Mouse (Mus musculus) frontal cortex, postnatal 36 days (tissue): ENCODE results near the gene Ccdc57.
A peak's percentile ranks its signal among the peaks of the same experiment; 100 is the strongest.
"Not testable (repeated sequence)": the region's sequence is repeated elsewhere in the genome, so short reads cannot be mapped to it uniquely, and the experiment has no call there.

Experiments
- DNase-seq, 2 experiments: peaks; one replicate each; pipeline ENCODE4 v3.0.0; 2022; ENCODE audit warnings: low spot score in 2 of 2

Ccdc57 gene

DNA sequence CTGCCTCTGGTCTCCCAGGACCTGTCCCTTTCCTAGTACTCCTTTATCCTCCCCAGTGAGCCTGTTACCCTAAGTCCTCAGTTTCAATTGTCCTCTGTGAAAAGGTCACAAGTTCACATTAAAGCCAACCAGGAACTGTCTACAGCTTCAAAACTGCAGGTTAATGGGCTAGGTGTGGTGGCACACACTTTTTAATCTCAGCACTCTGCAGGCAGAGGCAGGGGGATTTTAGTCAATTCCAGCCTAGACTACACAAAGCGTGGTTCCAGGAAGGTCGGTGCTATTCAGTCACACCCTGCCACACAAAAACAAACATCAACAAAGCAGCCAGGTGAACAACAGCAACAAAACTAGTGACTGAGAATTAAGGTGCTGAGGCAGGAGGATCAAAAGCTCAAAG lies 81.1 kb downstream of the Ccdc57 start:
- no peak for DNase-seq

DNA sequence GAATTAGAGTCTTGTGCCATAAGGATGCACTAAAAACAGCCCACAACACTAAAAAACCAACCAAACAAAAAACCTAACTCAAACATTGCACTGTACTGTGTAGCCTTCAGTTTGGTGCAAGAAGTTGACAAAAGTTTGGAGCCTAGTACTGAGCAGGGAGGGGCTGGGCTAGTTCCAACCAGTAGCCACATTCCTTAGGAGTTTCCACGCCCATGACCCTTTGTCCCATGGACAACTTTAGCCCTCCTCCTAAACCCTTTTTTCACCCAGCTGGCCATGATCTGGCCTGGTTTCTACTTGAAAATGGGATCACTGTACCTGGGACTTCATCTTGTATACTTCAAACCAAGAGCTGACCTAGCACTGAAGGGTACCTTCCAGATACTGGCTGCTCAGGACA lies 81.5 kb downstream of the Ccdc57 start:
- no peak for DNase-seq

DNA sequence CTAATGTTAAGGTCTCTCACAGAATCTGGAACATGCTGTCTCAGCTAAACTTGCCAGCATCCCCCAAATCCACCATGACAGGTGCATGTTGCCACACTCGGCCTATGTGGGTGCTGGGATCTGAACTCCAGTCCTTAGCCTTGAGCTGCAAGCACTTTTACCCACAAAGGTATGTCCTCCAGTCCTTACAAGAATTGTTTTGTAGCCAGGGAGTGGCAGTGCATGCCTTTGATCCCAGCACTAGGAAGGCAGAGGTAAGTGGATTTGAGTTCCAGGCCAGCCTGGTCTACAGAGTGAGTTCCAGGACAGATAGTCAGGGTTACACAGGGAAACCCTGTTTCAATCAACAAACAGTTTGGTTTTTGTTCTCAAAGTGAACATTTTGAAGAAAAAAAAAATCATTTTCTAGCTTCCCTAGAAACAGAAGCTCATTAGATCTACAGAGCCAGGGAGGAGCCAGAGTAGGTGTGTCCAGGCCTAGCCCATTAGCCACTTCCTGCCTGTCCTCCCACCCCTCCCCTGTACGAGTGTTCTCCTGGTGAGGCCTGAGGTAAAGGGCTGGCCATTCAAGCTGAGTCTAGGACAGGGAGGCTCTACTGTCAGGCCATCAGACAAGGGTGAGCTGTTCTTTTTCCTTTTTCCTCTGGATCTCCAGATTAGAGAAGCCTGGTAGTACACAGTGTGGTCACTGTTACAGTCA lies 82.2 kb downstream of the Ccdc57 start:
- no peak for DNase-seq

DNA sequence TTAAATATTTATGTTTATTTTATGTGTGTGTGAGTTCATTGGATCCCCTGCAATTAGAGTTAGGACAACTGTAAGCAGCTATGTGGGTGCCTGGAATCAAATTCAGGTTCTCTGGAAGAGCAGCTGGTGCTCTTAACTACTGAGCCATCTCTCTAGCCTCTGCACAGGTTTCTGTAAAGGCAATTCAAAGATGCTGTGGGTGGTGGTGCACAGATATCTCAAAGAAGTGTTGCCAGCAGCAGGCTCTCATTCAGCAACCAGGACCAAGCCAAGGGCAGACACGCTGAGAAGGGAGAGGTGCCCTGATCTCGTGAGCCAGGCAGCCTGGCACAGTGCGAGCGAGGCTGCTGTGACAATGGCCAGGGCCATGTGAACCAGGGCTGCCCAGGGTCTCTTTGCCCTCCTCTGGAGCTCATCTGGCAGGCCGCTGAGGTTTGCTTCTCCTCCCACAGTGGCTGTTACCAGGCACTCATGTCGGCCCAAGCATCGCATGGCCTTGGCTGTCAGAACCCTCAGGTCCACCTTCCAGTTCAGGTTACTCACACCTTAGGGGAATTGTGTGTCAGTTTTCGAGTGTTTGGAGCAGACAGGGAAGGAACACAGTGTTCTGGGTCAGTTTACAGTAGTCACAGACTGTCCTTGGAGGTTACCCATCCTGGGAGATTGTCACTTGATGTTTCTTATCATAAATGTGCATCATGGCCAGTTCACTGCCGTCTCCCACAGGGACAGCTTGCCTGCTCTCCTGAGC lies 85.8 kb downstream of the Ccdc57 start:
- DNase-seq = no peak

DNA sequence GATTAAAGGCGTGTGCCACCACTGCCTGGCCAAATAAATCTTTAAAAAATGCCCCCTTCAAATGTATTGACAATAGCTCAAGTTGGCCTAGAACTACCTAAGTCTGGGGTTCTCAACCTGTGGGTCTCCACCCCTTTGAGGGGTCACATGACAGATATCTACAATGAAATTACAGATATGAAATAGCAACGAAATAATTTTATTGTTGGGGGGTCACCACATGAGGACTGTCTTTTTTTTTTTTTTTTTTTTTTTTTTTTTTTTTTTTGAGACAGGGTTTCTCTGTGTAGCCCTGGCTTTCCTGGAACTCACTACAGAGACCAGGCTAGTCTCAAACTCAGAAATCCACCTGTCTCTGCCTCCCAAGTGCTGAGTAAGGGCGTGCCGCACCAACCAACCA lies 88.3 kb downstream of the Ccdc57 start:
- no peak for DNase-seq

DNA sequence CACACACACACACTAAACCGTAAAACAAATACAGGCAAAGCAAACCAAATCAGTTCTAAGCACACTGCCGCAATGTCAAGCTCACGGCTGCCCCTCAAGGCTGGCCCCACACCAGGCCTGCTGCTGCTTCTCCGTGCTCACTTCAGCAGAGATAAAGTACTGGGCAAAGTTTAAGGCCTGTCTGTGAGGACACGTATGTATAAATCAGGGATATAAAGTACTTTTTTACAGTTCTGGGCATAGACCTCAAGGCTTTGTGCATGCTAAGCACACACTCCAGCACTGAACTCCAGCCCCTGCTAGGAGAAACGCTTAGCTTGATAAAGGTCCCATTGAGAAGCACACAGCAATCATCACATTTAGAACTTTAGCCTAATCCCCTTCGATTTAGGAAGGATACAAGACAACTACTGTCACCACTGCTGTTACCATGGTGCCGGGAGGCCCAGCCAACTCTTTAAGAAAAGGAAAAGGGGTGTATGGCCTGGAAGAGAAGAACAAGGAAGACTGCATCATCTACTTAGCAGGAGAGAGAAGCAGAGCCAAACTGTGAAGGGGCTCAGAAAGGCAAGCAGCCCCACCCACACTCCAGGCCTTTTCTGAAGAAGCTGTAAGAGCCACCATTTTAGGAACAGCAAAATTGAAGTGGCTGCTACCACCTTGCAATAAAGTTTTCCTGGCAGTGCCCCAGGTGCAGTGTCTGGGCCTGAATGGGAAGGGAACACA lies 99.0 kb downstream of the Ccdc57 start:
- DNase-seq = no peak

DNA sequence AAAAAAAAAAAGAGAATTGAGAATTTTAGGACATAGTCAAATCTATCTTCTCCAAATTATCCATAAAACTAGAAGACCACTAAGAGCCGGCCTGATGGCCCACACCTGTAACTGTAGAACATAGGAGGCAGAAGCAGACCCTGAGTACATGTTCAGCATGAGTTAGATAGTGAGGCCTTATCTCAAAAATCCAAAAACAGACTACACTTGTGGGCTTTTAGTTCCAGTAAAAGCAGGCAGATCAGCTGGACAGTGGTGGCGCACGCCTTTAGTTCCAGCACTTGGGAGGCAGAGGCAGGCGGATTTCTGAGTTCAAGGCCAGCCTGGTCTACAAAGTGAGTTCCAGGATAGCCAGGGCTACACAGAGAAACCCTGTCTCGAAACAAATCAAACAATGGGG lies 99.7 kb downstream of the Ccdc57 start:
- not testable (repeated sequence) for DNase-seq

DNA sequence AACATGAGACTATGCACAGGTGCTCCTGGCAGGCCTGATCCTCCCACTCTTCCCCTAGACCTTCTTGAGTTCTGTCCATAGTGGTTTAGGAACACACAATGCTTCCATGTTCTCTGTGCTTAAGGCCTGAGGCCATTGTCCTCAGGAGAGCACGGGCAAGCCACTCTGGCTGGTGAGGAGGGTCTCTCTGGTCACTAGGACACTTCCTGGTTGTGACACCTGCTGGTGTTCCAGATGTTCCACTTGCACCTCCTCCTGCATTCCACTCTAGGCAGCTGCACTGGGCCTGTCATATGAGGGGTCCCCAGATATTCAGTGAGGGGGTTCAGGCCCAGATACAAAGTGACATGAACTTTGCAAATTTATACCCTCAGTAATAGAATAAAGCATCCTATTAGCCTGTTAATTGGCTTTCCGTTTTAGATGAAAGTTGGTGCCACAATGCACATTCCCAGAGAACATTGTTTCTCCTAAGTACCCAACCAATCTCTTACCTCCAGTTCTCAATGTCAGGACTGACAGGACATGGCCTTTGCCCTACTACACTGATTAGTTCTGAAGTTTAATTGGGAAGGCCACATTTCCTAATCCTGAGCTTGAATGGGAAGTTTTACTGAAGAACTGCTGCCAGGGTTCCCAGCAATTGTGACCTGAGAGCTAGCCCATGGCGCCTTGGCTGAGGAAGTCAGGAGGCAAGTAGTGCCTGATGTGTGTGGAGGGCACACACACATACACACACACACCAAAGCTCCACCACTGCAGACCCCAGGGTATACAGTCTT lies 100.8 kb downstream of the Ccdc57 start:
- DNase-seq = no peak

DNA sequence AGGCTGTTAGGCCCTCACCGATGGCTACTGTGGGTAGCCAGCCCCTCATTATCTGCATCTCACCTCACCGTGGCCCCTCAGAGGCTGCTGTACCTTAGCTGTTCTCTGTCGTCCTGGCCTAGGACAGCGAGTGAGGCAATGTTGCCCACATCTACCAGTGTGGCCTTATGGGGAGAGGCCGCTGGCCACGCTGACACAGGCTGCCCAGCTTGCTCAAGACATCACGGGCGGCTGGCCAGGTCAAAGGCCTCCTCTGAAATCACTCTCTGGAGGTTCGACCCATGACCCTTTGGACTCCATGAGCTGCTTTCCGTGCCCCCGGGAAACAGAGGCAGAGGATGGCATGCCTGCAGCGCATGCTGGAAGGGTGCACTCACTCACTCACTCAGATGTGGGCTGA lies 102.0 kb downstream of the Ccdc57 start:
- DNase-seq = no peak

DNA sequence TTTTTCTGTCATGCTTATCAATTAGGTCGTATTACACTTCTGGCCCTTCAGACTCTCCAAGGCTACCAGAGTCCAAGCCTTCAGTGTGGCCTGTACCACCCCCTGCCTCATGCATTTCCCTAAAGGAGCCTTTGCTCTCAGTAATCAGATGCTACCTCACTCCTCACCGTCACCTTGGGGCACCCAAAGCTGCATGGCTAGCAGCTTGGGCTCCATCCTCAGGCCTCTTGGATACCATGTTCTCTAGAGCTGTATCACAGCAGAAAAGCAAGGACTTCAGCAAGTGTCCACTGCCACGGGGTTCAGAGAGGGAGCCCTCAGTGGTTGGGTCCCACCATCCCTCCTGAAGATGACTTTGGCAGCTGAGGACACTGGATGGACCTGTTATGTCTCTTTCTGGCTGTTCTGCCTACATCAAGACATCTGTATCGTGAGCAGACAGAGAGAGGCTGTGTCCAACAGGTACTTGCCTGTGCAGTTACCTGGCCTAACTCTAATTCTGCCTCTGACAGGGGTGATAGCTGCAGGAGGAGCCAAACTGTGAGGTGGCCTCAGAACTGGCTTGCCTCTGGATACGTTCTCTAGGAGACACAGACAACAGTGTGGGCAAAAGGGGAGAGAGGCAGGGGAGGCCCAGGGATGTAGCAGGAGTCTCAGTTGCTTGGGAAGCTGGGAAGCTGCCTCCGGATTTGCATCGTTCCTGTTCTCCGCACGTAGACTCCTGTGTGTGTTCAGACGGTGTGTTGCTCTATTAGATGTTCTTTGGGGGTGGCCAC lies 102.7 kb downstream of the Ccdc57 start:
- DNase-seq = no peak

DNA sequence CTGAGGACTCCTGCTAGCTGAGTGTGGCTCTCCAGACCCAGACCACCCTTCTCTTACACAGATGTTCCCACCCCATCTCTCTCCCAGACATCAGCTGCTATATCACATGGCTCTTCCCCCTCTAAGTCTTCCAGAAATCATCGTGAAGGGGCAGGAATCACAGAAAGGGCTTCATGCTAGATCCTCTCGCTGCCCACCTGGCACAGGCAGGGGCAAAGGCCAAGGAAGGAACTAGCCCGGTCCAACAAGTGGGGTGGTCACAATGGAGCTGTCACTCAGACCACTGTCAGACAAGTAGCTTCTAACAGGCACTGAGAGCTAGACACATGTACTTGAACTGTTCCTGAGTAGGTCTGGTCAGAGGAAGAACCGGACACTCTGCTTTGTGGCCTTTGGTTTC lies 104.3 kb downstream of the Ccdc57 start:
- DNase-seq = no peak

DNA sequence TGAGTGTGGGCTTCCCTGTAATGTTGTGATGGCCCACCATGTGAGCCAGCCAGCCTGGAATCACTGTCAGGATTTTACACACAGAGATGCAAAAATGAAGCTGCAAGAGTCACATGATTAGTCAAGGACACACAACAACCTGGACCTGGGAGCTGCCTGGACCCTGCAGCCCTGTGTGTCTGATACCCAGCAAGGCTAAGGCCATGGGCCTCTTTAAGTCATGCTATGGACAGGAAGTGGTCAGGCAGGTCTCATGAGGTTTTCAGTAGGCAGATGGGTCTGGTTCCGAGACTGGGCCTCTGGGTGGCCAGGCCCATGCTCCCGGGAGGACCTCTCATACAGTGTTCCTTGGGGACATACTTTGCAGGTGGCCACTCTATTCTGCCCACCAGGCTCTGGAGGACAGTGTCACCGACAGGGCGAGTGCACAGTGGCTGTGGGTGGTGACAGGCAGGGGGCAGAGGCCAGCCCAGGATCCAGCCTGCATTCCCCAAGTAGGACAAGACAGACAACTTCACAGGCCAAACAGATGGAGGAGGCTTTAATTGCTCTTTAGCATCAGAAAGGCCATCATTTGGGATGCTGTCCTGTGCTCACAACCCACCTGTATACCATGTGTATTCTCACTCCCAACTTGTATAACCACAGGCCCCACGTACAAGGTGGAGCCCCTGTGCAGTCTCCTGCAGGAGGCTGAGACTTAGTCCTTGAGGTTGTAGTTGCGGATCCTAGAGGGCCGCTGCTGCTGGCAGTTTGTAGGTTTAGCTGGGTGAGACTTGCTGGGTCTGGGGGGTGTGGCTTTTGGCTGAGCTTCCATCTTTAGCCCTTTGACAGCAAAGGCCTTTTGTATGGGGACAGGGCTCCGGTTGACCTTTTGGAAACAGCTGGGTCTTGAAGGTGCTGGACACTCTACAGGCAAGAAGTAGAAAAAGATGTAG lies 106.4 kb downstream of the Ccdc57 start:
- no peak for DNase-seq

DNA sequence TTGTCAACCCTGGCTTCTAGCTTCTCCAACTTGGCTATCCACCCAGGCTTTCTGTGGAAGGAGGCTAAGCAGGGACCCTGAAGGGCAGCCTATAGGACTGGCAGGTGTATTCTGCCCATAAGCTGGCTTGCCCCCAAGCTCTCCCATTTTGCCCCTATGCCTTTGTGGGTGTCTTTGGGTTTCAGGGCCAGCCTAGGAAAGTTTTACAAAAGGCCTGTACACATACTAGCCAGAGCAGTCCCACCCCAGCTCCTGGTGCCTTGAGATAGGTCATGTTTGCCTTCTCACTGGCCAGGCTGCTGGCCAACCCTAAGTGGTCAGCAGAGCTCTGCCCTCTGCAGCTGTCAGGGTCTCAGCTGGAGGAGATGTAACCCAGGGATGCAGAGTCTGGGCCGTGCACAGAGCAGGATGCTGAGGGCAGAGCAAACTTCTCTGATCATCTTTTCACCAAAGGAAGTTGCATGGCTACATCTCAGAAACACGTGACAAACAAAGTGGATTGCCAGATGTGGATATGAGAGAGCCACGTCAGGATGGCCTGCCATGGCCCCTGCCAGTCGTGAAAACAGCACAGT lies 107.3 kb downstream of the Ccdc57 start:
- no peak for DNase-seq

DNA sequence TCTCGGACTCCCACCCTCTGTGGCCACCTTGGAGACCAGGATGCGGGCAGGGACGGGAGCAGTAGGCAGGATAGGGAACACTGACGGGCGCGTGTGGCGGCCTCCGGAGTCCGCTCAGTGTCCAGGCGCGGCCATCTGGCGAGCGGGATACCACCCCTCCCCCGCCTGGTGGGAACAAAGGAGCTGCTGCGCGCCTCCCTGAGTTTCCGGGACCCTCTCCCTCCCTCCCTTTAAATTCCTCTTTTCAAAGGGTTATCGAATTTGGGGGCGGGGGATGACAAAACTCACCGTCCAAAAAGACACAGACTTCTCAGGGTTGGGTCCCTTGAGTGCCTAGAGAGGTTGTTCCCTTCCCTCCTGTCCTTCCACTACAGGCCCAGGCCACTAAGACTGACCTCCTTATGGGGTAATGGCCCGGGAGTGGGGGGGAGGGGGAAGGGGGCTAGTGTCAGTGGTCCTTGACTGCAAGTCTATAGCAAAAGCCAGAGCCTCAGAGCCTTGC lies 107.8 kb downstream of the Ccdc57 start:
- no peak for DNase-seq

DNA sequence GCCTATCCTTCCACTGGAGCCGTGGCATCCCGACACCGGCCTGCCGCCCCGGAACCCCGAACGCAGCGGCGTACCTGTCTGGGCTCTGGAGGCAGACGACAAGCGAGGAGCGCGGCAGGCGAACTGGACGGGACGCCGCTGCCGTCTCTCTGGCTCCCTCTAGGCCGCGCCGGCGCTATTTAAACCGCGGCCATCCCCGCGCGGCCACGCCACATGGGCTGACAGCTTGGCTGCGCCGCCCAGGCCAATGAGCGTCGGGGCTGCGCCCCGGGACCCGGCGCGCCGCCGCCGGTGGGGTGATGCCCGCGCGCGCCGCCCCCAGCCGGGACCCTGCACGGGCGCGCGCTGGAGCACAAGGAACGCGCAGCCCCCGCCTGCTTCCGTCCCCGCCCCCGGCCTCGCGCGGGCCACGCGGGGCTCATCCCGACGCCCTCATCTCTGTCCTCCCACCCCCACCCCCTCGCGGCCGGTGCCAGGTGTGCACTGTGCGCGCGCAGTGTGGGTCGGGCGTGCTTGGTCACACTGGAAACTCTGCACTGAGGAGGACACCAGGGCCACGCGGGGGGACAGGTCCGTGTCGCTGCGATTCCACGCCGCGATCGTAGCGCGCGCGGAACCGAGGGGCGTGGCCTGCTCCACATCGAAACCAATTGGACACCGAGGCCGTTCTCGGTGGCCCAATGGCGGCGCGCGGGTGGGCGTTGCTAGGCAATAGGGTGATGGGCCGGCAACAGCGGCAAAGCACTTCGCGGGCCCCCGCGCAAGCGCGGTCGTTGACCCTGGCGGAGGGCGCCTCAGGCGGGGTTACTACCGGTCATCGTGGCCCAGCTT lies 108.5 kb downstream of the Ccdc57 start, which contains the start of gene Fasn:
Gene Fasn, minus strand, starts transcription at position 592 of the 831 bp plus-strand sequence.
- DNase-seq = peak; percentile 97 to 98

DNA sequence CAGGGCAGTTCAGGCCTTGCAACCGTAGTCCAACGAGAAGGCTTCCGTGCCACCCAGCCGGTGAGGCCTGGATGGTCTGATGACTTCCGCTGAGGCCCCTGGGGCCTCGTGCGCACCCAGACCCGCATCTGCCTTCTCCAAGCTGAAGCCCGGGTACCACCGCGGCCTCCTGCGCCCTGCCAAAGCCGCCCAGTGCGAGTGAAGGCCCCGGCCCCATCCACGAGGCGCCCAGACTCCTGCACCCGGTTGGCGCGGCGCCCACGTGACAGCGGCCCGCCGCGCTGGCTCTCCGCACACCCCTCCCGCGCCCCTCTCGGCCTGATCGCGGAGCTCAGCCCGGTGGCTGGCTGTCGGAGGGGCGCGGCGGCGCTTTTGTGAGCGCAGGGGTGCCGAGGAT lies 109.1 kb downstream of the Ccdc57 start:
- DNase-seq = no peak

DNA sequence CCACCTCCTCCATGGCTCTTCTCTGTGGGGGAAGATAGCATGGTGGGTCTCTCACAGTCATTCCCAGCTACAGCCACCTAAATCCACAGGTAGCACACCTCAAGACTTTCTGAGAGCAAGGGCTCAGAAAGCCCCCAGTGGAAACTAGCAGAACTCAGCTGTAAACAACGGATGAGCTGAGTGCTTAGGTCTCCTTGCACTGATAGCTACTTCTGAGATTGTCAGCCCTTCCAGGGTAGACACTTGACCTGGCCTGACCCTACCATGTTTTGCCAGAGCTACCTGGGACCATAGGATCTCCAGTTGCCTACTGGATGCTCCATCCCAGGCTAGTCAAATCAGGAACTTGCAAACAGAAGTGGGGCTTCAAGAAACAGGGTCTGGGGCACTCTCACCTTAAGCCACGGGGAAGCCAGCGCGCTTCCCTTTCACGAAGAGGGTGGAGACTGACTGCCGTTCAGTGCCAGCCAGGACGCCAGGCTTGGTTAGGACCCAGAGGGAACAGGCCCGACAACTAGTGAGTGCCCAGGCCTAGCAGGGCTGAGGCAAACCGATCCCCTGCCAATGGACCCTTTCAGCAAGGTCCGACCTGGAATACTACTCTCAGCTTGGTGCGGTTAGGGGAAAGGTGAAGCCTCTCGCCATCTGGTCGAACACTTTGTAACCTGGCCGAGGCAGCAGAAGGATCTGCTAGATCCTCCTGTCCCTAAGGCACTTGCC lies 109.7 kb downstream of the Ccdc57 start:
- no peak for DNase-seq

DNA sequence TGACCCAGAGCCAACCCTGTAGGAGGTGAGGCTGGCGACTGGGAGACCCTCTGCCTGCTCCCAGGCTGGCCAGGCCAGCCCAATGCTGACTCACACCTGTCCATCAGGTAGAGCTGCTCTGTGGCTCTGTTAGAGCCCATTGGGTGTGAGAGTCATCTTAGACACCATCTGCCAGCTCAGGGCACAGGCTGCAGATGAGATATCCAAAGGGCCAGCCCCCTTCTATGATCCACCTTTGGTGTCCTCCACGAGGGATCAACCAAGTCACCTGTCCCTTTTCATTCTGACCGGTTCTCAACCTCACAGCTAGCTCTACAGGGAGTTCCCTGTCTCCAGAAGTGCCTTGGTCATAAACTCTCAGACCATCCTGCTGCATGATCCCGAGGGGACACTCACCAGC lies 110.4 kb downstream of the Ccdc57 start:
- DNase-seq = no peak
